Mouse (Mus musculus) cerebellum, postnatal 36 days (tissue): Measurements from ENCODE around the gene Hoxd10.

Source experiments
- DNase-seq, 2 experiments: peaks; one replicate each; pipeline ENCODE4 v3.0.0; 2021 to 2022; ENCODE audit warnings: mixed read lengths in 2 of 2

Hoxd10 gene

GRCm38 (mm10) chr2:74681594-74682531 lies 9.9 kb upstream of the Hoxd10 start:
- no peak for DNase-seq

DNA sequence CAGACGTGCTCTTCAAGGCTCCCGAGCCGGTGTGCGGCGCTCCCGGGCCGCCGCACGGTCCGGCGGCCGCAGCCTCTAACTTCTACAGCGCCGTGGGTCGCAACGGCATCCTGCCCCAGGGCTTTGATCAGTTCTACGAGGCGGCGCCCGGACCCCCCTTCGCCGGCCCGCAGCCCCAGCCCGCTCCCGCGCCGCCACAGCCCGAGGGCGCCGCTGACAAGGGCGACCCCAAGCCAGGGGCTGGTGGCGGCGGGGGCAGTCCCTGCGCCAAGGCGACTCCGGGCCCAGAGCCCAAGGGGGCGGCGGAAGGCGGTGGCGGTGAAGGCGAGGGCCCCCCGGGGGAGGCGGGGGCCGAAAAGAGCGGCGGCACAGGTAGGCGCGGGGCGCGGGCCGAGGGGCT lies 8.9 kb upstream of the Hoxd10 start:
- DNase-seq, result no peak

GRCm38 (mm10) chr2:74683471-74683951 lies 8.2 kb upstream of the Hoxd10 start:
- no peak for DNase-seq

- no peak for DNase-seq
Measured at GRCm38 (mm10) chr2:74684106-74684505, 7.6 kb upstream of the Hoxd10 start.

GRCm38 (mm10) chr2:74685059-74685603 lies 6.6 kb upstream of the Hoxd10 start:
- no peak for DNase-seq

DNA sequence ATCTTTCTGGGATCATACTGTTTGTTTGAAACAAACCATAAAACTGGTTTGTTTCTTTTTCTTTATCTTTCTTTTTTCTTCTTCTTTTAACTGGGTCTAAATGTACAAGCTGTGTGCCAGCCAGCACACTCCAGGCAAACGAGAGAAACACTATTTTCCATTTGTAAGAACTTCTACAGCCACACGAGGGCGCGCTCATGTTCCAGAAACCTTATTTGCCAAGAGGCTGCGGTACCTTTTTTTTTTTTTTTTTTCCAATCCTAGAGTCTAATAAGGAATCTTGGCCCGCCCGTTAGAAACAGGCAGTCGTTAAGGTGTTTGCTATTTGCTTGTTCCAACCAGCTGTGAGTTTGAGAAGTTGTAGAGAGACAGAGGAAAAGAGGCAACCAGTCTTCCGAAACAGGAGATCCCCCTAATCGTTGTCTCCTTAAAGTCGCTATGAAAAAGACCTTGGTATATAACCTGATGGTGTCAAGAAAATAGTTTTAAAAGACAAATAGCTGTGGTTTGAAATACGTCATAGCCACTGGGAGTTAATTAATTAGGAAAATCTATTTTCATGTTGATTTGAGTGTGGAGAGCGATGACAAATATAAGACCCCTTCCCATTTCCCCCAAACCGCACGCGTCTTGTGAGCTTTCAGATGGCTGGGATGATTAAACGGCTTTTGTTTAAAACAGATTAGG lies 5.3 kb upstream of the Hoxd10 start:
- peak in 1 of 2 experiments; percentile 43 for DNase-seq

DNA sequence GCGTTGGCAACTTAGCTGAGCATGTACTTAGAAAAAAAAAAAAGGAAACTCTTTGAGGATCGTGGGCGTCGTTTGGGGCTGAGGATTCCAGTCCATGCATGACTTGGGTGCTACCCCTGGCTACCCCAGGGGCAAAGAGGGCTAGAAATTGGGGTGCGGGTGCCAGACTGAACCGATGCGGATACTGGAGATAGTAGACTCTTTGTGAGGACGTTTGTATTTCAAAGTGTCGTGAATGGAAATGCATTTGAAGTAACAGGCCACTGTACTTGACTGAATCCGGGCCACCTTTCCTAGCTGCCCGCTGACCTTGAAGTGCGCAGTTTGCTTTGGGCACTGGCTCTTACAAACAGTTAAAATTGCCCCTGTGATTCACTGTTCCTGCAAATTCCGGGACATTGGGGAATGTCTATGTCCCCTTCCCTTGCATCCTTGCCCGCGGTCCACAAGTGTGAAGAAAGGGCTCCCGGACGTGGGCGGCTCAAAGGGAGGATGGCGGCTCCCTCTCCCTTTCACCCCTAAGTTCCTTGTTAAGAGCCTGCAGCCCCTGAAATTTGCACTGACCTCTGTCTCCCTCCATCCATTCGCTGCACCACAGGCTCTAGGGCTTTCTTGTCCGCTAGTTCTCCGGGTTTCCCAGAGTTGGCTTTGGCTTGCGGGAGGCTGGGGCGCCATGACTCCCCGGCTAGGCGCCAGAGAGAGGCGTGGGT lies 4.6 kb upstream of the Hoxd10 start:
- DNase-seq, result no peak

DNA sequence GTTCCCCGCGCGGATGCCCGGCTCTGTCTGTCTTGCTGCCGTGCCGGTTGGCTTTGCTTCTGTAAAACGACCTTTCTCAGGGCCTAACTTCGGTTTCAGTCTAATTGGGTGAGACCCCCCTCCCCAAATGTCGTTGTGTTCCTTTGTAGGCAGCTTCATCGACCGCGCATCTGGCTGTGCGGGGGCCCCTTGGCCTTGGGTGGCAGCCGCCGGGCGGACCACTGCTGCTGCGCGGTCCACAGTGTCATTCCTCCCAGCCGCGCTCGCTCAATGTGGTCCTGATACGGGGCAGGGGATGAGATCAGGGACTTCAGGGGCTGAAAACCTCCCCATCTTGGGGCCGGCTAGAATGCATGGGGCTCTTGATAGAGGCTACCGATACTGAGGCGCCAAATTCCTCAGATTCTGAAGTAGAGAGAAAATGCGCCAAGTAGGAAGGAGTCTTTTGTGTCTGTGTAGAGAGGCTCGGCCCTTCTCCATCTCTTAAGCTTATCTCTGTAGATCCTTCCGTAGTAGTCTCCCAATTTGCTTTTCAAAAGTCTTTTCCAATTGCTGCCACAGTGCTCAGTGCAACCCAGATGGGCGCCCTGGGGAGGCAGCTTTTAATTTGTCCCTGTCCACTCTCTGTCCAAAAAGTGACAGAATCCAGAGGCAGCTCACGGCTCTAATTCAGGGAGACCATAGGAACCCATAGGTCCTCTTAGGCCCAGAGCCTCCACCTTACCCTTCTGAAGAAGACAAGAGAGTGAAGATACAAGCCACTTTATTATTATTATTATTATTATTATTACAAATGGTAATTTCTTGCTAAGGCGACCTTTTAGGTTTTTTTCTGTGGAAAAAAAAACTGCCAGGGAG lies 3.8 kb upstream of the Hoxd10 start:
- no peak for DNase-seq

GRCm38 (mm10) chr2:74688795-74689573 lies 2.7 kb upstream of the Hoxd10 start:
- DNase-seq, result no peak

GRCm38 (mm10) chr2:74689574-74690337 lies 2.0 kb upstream of the Hoxd10 start:
- DNase-seq, result no peak

- DNase-seq, result no peak
Measured at GRCm38 (mm10) chr2:74690338-74690716, 1.4 kb upstream of the Hoxd10 start.

GRCm38 (mm10) chr2:74691995-74692807 lies 477 bp downstream of the Hoxd10 start:
- DNase-seq, result no peak

- no peak for DNase-seq
Measured at GRCm38 (mm10) chr2:74692808-74693431, 1.2 kb downstream of the Hoxd10 start.

DNA sequence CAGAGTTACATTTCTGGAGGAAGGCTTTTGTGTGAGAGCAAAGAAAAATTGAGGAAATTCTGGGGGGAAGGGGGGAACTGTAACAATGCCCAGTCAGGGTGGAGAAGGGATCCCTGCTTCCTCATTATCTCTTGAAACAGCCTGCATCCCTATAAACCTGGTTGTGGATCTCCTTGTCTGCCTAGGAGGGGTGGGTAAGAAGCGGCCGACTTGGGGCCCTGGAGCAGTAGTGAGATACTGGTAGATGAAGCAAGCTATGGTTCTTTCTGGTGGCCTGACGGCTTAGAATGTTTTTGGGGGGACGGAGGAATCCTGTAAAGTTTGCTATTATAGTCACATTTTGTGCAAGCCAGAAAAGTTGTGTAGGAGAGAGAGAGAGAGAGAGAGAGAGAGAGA lies 1.7 kb downstream of the Hoxd10 start:
- no peak for DNase-seq

GRCm38 (mm10) chr2:74694066-74694465 lies 2.3 kb downstream of the Hoxd10 start:
- DNase-seq, result no peak

- no peak for DNase-seq
Measured at GRCm38 (mm10) chr2:74695383-74695782, 3.7 kb downstream of the Hoxd10 start.

DNA sequence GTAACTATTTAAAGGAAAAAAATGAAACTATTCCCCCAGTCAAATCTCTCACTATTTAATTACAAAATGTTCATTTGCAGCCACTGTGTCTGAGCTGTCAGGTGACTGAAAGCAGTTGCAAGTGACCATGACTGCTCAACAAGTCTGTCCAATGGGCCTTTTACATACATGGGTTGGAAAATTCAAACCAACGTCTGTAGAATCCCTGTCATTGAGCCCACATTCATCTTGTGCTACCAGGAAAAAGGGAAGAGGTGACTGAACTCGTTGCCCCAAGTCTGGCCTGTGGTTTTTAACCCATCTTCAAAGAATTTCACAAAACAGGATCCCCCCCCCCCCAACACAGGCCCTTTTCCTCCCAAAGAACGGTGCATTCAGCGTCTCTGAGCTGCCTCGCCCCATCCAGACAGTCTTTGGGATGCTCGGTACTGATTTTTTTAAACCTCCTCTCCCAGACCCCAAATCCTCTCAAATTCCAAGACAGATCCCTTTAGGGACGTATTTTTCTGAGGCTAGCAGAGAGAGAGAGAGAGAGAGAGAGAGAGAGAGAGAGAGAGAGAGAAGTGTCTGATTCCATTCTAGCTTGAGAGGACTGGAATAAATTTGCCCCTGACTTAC lies 4.2 kb downstream of the Hoxd10 start:
- no peak for DNase-seq
